Mouse (Mus musculus) liver, embryonic 12.5 days (tissue): Measurements from ENCODE around the gene Slc9a3r2. TPM values are rescaled to one million over a fixed set of nuclear protein-coding genes. Genes with fewer than 3 reads are reported as not detected.
A peak's percentile ranks its signal among the peaks of the same experiment; 100 is the strongest.

ENCODE experiments used
- ATAC-seq: fragments of 200-750 bp; cut with Nextera tagmentation; 2 replicates; pipeline ENCODE4 v1.8.0; 2017; ENCODE audit warnings: moderate number of reproducible peaks, mild to moderate bottlenecking, moderate library complexity
- H3K27ac ChIP-seq: fragments of 300-500 bp; sonication (generic); 2 replicates; pipeline ENCODE4 v1.5.1; 2016; ENCODE audit warnings: mild to moderate bottlenecking
- H3K27me3 ChIP-seq: fragments of 300-500 bp; sonication (generic); replicated peaks from 2 replicates; pipeline ENCODE4 v1.6.1; 2016; ENCODE audit warnings: mild to moderate bottlenecking, moderate library complexity
- H3K36me3 ChIP-seq: fragments of 300-500 bp; sonication (generic); 2 replicates; pipeline ENCODE4 v1.6.1; 2016; ENCODE audit warnings: mild to moderate bottlenecking, moderate library complexity
- H3K4me1 ChIP-seq: fragments of 300-500 bp; sonication (generic); 2 replicates; pipeline ENCODE4 v1.6.1; 2016
- H3K4me2 ChIP-seq: fragments of 300-500 bp; sonication (generic); 2 replicates; pipeline ENCODE4 v1.6.1; 2016; ENCODE audit warnings: mild to moderate bottlenecking, moderate library complexity
- H3K4me3 ChIP-seq: fragments of 300-500 bp; sonication (generic); 2 replicates; pipeline ENCODE4 v1.5.1; 2016; ENCODE audit warnings: mild to moderate bottlenecking, moderate library complexity
- H3K9ac ChIP-seq: fragments of 300-500 bp; sonication (generic); 2 replicates; pipeline ENCODE4 v1.6.1; 2016; ENCODE audit warnings: mild to moderate bottlenecking, moderate library complexity
- H3K9me3 ChIP-seq: fragments of 300-500 bp; sonication (generic); replicated peaks from 2 replicates; pipeline ENCODE4 v1.6.1; 2016; ENCODE audit warnings: mild to moderate bottlenecking, moderate library complexity
- WGBS: fragments of 180-500 bp; shearing (Covaris S2); methylation state at CpG from one replicate; pipeline ENCODE4 v1.1.7; 2016; ENCODE audit not compliant: insufficient replicate concordance; 5-methylcytosine and 5-hydroxymethylcytosine counted together
- polyA plus RNA-seq: library from polyadenylated mRNA; unstranded; fragments of >200 nt; fragmentation: Nextera tagmentation; extraction: Ambion mirVana; gene quantifications from 2 replicates; pipeline ENCODE4 v1.2.1, GENCODE M21; 2016

Gene Slc9a3r2
- polyA plus RNA-seq, 1 experiment from 2014 or later: 15.2 TPM

- Histone ChIP-seq H3K9ac (peak within 1 kb of the TSS; percentile 54), H3K36me3 (no peaks in the 10 kb centered on the region), H3K9me3 (no peaks in the 10 kb centered on the region), H3K4me2 (peak within 1 kb of the TSS; percentile 70), H3K4me3 (peak within 1 kb of the TSS; percentile 47), H3K27me3 (peaks cover 76% of the 10 kb centered on the region), H3K27ac (no peak within 1 kb of the TSS), H3K4me1 (peaks cover 11% of the 10 kb centered on the region)
- peak; percentile 58 for ATAC-seq
- WGBS: 3% methylated on average over 45 of the region's 47 CpGs
Observed at GRCm38 (mm10) chr17:24658017-24658758, 8.1 kb upstream of the Slc9a3r2 start, which contains the start of gene Npw. Gene Npw (minus strand): TSS chr17:24658457.

GRCm38 (mm10) chr17:24654969-24655368, 4.8 kb upstream of the Slc9a3r2 start:
- Histone ChIP-seq H3K27ac (no peak overlapping the region), H3K4me2 (no peak overlapping the region), H3K36me3 (no peaks in the 10 kb centered on the region), H3K9ac (no peak overlapping the region), H3K9me3 (no peaks in the 10 kb centered on the region), H3K4me3 (no peak overlapping the region), H3K27me3 (peaks cover 82% of the 10 kb centered on the region), H3K4me1 (peaks cover 19% of the 10 kb centered on the region)
- WGBS: 57% methylated on average over 4 of the region's 4 CpGs
- ATAC-seq: no peak

GRCm38 (mm10) chr17:24653967-24654710, 4.0 kb upstream of the Slc9a3r2 start:
- Histone ChIP-seq H3K27ac (no peak overlapping the region), H3K4me2 (peak overlapping the region; percentile 55), H3K36me3 (no peaks in the 10 kb centered on the region), H3K9me3 (no peaks in the 10 kb centered on the region), H3K4me3 (peak overlapping the region; percentile 22), H3K9ac (peak overlapping the region; percentile 9; the same call in 1 of the 2 replicates), H3K27me3 (peaks cover 82% of the 10 kb centered on the region), H3K4me1 (peaks cover 26% of the 10 kb centered on the region)
- ATAC-seq: peak; percentile 47; the same call in 1 of the 2 replicates
- 4% methylated on average over 19 of the region's 19 CpGs for WGBS

- H3K4me3 ChIP-seq: no peak overlapping the region
- no peak for ATAC-seq
- H3K36me3 ChIP-seq: no peaks in the 10 kb centered on the region
- no peak overlapping the region for H3K27ac ChIP-seq
- H3K4me2 ChIP-seq: no peak overlapping the region
- H3K27me3 ChIP-seq: peaks cover 82% of the 10 kb centered on the region
- H3K9ac ChIP-seq: no peak overlapping the region
- H3K9me3 ChIP-seq: no peaks in the 10 kb centered on the region
- WGBS: 43% methylated on average over 3 of the region's 3 CpGs
- H3K4me1 ChIP-seq: peaks cover 22% of the 10 kb centered on the region
Observed at GRCm38 (mm10) chr17:24651835-24652234, 1.7 kb upstream of the Slc9a3r2 start.

GRCm38 (mm10) chr17:24650766-24651165, 639 bp upstream of the Slc9a3r2 start:
- H3K4me1 ChIP-seq: peaks cover 26% of the 10 kb centered on the region
- H3K27ac ChIP-seq: no peak overlapping the region
- no peak for ATAC-seq
- H3K4me3 ChIP-seq: no peak overlapping the region
- H3K4me2 ChIP-seq: peak overlapping the region; percentile 80; the same call in 1 of the 2 replicates
- H3K36me3 ChIP-seq: no peaks in the 10 kb centered on the region
- H3K27me3 ChIP-seq: peaks cover 73% of the 10 kb centered on the region
- WGBS: 71% methylated on average over 4 of the region's 4 CpGs
- H3K9ac ChIP-seq: no peak overlapping the region
- H3K9me3 ChIP-seq: no peaks in the 10 kb centered on the region

GRCm38 (mm10) chr17:24649581-24650069, 502 bp downstream of the Slc9a3r2 start:
- H3K9me3 ChIP-seq: no peaks in the 10 kb centered on the region
- H3K36me3 ChIP-seq: no peaks in the 10 kb centered on the region
- peak overlapping the region; percentile 43; the same call in 1 of the 2 replicates for H3K27ac ChIP-seq
- peak overlapping the region; percentile 80 for H3K4me2 ChIP-seq
- H3K4me3 ChIP-seq: peak overlapping the region; percentile 60
- 3% methylated on average over 35 of the region's 35 CpGs for WGBS
- peaks cover 64% of the 10 kb centered on the region for H3K27me3 ChIP-seq
- peak; percentile 14; the same call in 1 of the 2 replicates for ATAC-seq
- peaks cover 37% of the 10 kb centered on the region for H3K4me1 ChIP-seq
- H3K9ac ChIP-seq: peak overlapping the region; percentile 61

GRCm38 (mm10) chr17:24648731-24649377, 1.3 kb downstream of the Slc9a3r2 start:
- WGBS: 65% methylated on average over 10 of the region's 10 CpGs
- Histone ChIP-seq H3K27me3 (peaks cover 64% of the 10 kb centered on the region), H3K36me3 (no peaks in the 10 kb centered on the region), H3K4me2 (peak overlapping the region; percentile 80), H3K9ac (no peak overlapping the region), H3K9me3 (no peaks in the 10 kb centered on the region), H3K4me1 (peaks cover 42% of the 10 kb centered on the region), H3K4me3 (no peak overlapping the region), H3K27ac (no peak overlapping the region)
- ATAC-seq: no peak

GRCm38 (mm10) chr17:24647493-24647892, 2.6 kb downstream of the Slc9a3r2 start:
- no peak for ATAC-seq
- H3K4me3 ChIP-seq: no peak overlapping the region
- H3K4me2 ChIP-seq: no peak overlapping the region
- H3K27me3 ChIP-seq: peaks cover 58% of the 10 kb centered on the region
- no peaks in the 10 kb centered on the region for H3K36me3 ChIP-seq
- H3K9ac ChIP-seq: no peak overlapping the region
- no peaks in the 10 kb centered on the region for H3K9me3 ChIP-seq
- no peak overlapping the region for H3K27ac ChIP-seq
- 64% methylated on average over 11 of the region's 11 CpGs for WGBS
- peaks cover 46% of the 10 kb centered on the region for H3K4me1 ChIP-seq

- Histone ChIP-seq H3K27me3 (peaks cover 46% of the 10 kb centered on the region), H3K36me3 (peaks cover 4% of the 10 kb centered on the region; the same call in 1 of the 2 replicates), H3K27ac (no peak overlapping the region), H3K4me1 (peaks cover 46% of the 10 kb centered on the region), H3K9me3 (no peaks in the 10 kb centered on the region), H3K4me3 (no peak overlapping the region), H3K9ac (no peak overlapping the region), H3K4me2 (no peak overlapping the region)
- no peak for ATAC-seq
- 66% methylated on average over 4 of the region's 4 CpGs for WGBS
Observed at GRCm38 (mm10) chr17:24646381-24646780, 3.7 kb downstream of the Slc9a3r2 start.

GRCm38 (mm10) chr17:24645916-24646315, 4.2 kb downstream of the Slc9a3r2 start:
- no peak overlapping the region for H3K4me2 ChIP-seq
- WGBS: 41% methylated on average over 3 of the region's 3 CpGs
- peaks cover 42% of the 10 kb centered on the region for H3K27me3 ChIP-seq
- H3K4me3 ChIP-seq: no peak overlapping the region
- H3K4me1 ChIP-seq: peaks cover 46% of the 10 kb centered on the region
- ATAC-seq: no peak
- H3K9me3 ChIP-seq: no peaks in the 10 kb centered on the region
- peak overlapping the region; percentile 8; the same call in 1 of the 2 replicates for H3K9ac ChIP-seq
- peak overlapping the region; percentile 42 for H3K27ac ChIP-seq
- H3K36me3 ChIP-seq: peaks cover 4% of the 10 kb centered on the region; the same call in 1 of the 2 replicates

GRCm38 (mm10) chr17:24644875-24645721, 5.0 kb downstream of the Slc9a3r2 start:
- peak; percentile 55 for ATAC-seq
- Histone ChIP-seq H3K27me3 (peaks cover 34% of the 10 kb centered on the region), H3K36me3 (peaks cover 6% of the 10 kb centered on the region; the same call in 1 of the 2 replicates), H3K4me2 (peak overlapping the region; percentile 11; the same call in 1 of the 2 replicates), H3K4me1 (peaks cover 40% of the 10 kb centered on the region), H3K9ac (no peak overlapping the region), H3K9me3 (no peaks in the 10 kb centered on the region), H3K27ac (peak overlapping the region; percentile 42), H3K4me3 (no peak overlapping the region)
- 41% methylated on average over 9 of the region's 9 CpGs for WGBS
